In genomic region chr6:5509757-5510156, GRCm38 (mm10) we compare ENCODE assay signal across 8 mouse cellular contexts. TPM values are rescaled to one million over a fixed set of nuclear protein-coding genes. Genes with fewer than 3 reads are reported as not detected.
DNase-seq lines count a peak whose midpoint lies in the region; ATAC-seq and TF ChIP-seq lines count a peak whose summit lies in the region.

No protein-coding gene starts in this region.

- peak overlapping the region; percentile 9 for H3K27ac ChIP-seq in lung, embryonic 15.5 days
- no peak overlapping the region; the same call in 1 of the 2 replicates for H3K27ac ChIP-seq in cerebellum, adult 2 months (ENCODE audit: insufficient read depth, low read length)
- no peak overlapping the region for H3K27ac ChIP-seq in midbrain, embryonic 11.5 days (ENCODE audit: low read depth, low read length)

- TF ChIP-seq POLR2A in cerebellum, adult 2 months (IDR thresholded peaks at IDR 0.05; ENCODE audit: borderline replicate concordance, insufficient read depth, low read length): no peak

- peak; percentile 23 for DNase-seq in urinary bladder, adult 2 months (ENCODE audit: low spot score)
- DNase-seq in urinary bladder, postnatal 10 days (ENCODE audit: low spot score): no peak
- peak; percentile 77 to 91 for DNase-seq in heart, adult 18-20 months
- DNase-seq in kidney, adult 9 months: peak; percentile 95
- no peak for DNase-seq in cerebellum, adult 9-11 months
- no peak for DNase-seq in cerebellum, adult 2 months
- DNase-seq in midbrain, embryonic 11.5 days (ENCODE audit: low spot score, missing footprints): no peak

- H3K36me3 ChIP-seq in lung, embryonic 15.5 days: no peaks in the 10 kb centered on the region
- no peaks in the 10 kb centered on the region for H3K36me3 ChIP-seq in midbrain, embryonic 11.5 days (ENCODE audit: control insufficient read depth, insufficient read depth, low read length)

- peaks cover 11% of the 10 kb centered on the region for H3K4me1 ChIP-seq in lung, embryonic 15.5 days
- no peaks in the 10 kb centered on the region for H3K4me1 ChIP-seq in cerebellum, adult 2 months (ENCODE audit: control insufficient read depth, insufficient read depth, low read length)
- H3K4me1 ChIP-seq in midbrain, embryonic 11.5 days (ENCODE audit: control insufficient read depth, insufficient read depth, low read length): no peaks in the 10 kb centered on the region

- 10% methylated on average over 5 of the region's 5 CpGs for WGBS in lung, embryonic 15.5 days
- 47% methylated on average over 5 of the region's 5 CpGs for WGBS in cerebellum, adult 2 months
- WGBS in midbrain, embryonic 11.5 days: 63% methylated on average over 5 of the region's 5 CpGs

- H3K9ac ChIP-seq in lung, embryonic 15.5 days: no peak overlapping the region
- no peak overlapping the region for H3K9ac ChIP-seq in midbrain, embryonic 11.5 days (ENCODE audit: low read length)

- ATAC-seq in lung, embryonic 15.5 days (ENCODE audit: borderline replicate concordance, extremely low read depth, low FRiP score, low TSS enrichment): peak; percentile 85
- no peak for ATAC-seq in midbrain, embryonic 11.5 days (ENCODE audit: low FRiP score)

- no peaks in the 10 kb centered on the region for H3K9me3 ChIP-seq in lung, embryonic 15.5 days
- H3K9me3 ChIP-seq in midbrain, embryonic 11.5 days (ENCODE audit: control insufficient read depth, low read length): no peaks in the 10 kb centered on the region

- peak overlapping the region; percentile 1; the same call in 1 of the 2 replicates for H3K4me2 ChIP-seq in lung, embryonic 15.5 days
- no peak overlapping the region for H3K4me2 ChIP-seq in midbrain, embryonic 11.5 days

- no peak for TF ChIP-seq CTCF in cerebellum, adult 2 months (IDR thresholded peaks at IDR 0.05; ENCODE audit: borderline replicate concordance, insufficient read depth, low read depth, low read length)

- H3K4me3 ChIP-seq in lung, embryonic 15.5 days: no peak overlapping the region
- H3K4me3 ChIP-seq in cerebellum, adult 2 months (replicated peaks; ENCODE audit: insufficient read depth, low read depth, low read length): no peak overlapping the region
- no peak overlapping the region for H3K4me3 ChIP-seq in midbrain, embryonic 11.5 days (ENCODE audit: low read depth, low read length)

- H3K27me3 ChIP-seq in lung, embryonic 15.5 days: no peaks in the 10 kb centered on the region
- no peaks in the 10 kb centered on the region for H3K27me3 ChIP-seq in cerebellum, adult 2 months (ENCODE audit: control insufficient read depth, insufficient read depth, low read length)
- H3K27me3 ChIP-seq in midbrain, embryonic 11.5 days (ENCODE audit: control insufficient read depth, insufficient read depth, low read length): no peaks in the 10 kb centered on the region

RNA-seq across cellular contexts. Expression of gene Pdk4, which starts 13.6 kb away (rescaled TPM):
- 37.1 and 40.3 TPM in 2 replicates for polyA plus RNA-seq in urinary bladder, adult 2 months (2012; rRNA removed)
- total RNA-seq in heart, adult 18-20 months (2021): 1,000 to 10,000 TPM in 1 of 2 experiments, 100 to 1,000 TPM in 1; 411 to 1,240 TPM
- 2.6 and 4.6 TPM in 2 replicates for polyA plus RNA-seq in lung, embryonic 15.5 days (2015; fragmentation: Nextera tagmentation; extraction: Ambion mirVana)
- 6.5 and 7.7 TPM in 2 replicates for polyA plus RNA-seq in cerebellum, adult 2 months (2012; rRNA removed)
- polyA plus RNA-seq in midbrain, embryonic 11.5 days (2014; fragmentation: Nextera tagmentation; extraction: Ambion mirVana): 0.41 and 0.42 TPM in 2 replicates

Comparison
In these comparisons a context has a peak if more than half of its experiments do, and no peak if none do; other contexts are left out.
1. DNase-seq: peak in urinary bladder, adult 2 months (single experiment), heart, adult 18-20 months (2 of 2) and kidney, adult 9 months (single experiment); none in urinary bladder, postnatal 10 days (single experiment), cerebellum, adult 9-11 months (single experiment), cerebellum, adult 2 months (0 of 2) and midbrain, embryonic 11.5 days (single experiment).